Mouse (Mus musculus) megakaryocyte-erythroid progenitor cell, adult 5-6 weeks (primary cell): ENCODE data around the gene Gm5640. TPM values are rescaled to one million over a fixed set of nuclear protein-coding genes. Genes with fewer than 3 reads are reported as not detected.
"Not testable (repeated sequence)": the region's sequence is repeated elsewhere in the genome, so short reads cannot be mapped to it uniquely, and the experiment has no call there.

Source experiments
- ATAC-seq: replicated peaks from 2 replicates; pipeline ENCODE4 v1.8.0; 2016; ENCODE audit warnings: mild to moderate bottlenecking, inconsistent platforms; ENCODE audit not compliant: severe bottlenecking, poor library complexity, low FRiP score, low TSS enrichment
- total RNA-seq, 2 experiments: library from RNA; stranded (forward) in 1 of 2; stranded (reverse) in 1 of 2; fragments of 200-1000, 215-1000 nt in 1 of 2; fragments of >200 nt in 1 of 2; fragmentation: Nextera tagmentation in 1 of 2; gene quantifications; 2 replicates each; pipeline ENCODE4 v1.2.3; 2014 to 2017

Gene Gm5640
- total RNA-seq (2014; fragmentation: Nextera tagmentation) (not detected in 2 replicates), total RNA-seq (2017) (not detected in 2 replicates)

DNA sequence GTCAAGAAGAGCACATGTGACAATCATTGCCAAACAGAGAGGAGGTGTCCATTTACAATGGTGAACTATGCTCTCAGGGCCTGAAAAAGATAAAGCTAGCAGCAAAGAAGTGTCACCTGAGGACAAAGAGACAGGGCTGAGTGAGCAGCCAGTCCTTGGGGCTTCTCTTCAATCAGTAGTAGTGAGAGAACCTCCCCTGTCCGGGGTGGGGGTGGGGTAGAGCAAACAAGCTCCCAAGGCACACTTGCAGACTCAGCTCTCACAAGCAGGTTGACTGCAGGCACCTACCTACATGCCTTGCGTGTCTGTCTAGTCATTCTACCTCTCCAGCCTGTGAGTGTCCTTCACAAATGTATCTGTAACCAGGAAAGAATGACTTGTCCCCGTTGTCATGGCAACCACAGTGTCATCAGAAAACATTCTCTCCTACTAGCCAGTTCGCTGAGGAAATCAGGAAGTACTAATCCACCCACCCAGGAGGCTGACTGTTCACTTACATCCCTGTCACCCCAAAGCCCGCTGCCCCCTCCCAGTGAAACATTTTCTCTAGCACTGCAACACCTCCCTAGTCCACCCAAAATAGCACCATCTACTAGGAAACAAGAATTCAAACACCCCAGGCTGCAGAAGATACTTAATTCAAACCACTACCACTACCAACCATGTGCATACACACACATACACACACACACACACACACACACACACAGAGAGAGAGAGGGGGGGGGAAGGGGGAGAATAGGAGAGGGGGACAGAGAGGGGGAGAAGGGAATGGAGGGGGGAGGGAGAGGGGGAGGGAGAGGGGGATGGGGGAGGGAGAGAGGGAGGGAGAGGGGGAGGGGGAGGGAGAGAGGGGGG is at the start of gene Gm5640:
TSS of gene Gm5640 (minus strand) at position 170 of the 858 bp plus-strand sequence.
- not testable (repeated sequence) for ATAC-seq

DNA sequence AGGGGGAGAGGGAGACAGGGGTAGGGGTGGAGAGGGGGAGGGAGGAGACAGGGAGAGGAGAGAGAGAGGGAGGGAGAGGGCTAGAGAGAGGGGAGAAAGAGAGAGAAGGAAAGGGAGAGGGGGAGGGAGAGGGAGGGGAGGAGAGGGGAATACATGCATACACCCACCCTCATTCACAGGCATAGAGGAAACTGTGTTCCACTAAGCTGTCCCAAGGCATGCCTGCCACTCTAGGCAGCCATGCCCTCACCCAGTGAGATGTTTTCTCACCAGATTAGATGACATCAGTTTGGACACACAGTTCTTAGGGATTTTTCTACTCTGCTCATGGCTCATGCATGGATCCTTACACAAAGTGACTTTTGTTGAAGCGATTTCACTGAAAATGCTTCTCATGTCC is 958 bp upstream of the Gm5640 start:
- not testable (repeated sequence) for ATAC-seq

DNA sequence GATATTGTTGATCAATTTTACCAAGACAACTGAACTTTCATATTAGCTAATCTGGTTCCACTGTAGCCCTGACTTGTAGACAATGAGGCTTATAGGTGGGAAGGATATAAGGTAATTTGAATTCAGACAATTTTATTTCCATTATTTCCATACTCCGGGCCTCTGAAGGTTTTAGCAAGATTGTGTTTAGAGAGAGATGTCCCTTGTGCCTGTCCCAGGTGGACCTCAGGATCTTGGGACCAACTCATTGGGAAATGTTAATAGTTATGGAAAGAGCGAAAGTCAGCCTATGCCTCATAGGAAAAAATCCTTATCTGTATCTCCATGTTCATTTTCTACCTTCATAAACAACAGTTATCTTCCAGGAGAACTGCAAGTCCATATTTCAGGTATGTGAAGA is 53.1 kb downstream of the Gm5640 start, which contains the start of gene Olfr1325:
TSS of gene Olfr1325 (plus strand) at position 301 of the 400 bp plus-strand sequence.
- ATAC-seq = no peak

Other genes starting within 250 kb of the Gm5640 start
- gene G6pdx, start 216.4 kb downstream of the Gm5640 start, total RNA-seq (2014; fragmentation: Nextera tagmentation) = 68.0 and 77.7 TPM in 2 replicates
- 47.5 and 77.2 TPM in 2 replicates for gene G6pdx, start 216.4 kb downstream of the Gm5640 start, total RNA-seq (2017)
- not detected in 2 replicates for gene Gm6880, start 164.2 kb downstream of the Gm5640 start, total RNA-seq (2014; fragmentation: Nextera tagmentation)
- gene Gm6880, start 164.2 kb downstream of the Gm5640 start, total RNA-seq (2017) = not detected in 2 replicates
- gene Olfr1326-ps1, start 70.7 kb downstream of the Gm5640 start, total RNA-seq (2014; fragmentation: Nextera tagmentation) = not detected in 2 replicates
- not detected in 2 replicates for gene Olfr1326-ps1, start 70.7 kb downstream of the Gm5640 start, total RNA-seq (2017)
- not detected in 2 replicates for gene Olfr1325, start 53.0 kb downstream of the Gm5640 start, total RNA-seq (2014; fragmentation: Nextera tagmentation)
- gene Olfr1325, start 53.0 kb downstream of the Gm5640 start, total RNA-seq (2017) = not detected in 2 replicates
- not detected in 2 replicates for gene Gm6890, start 95.3 kb upstream of the Gm5640 start, total RNA-seq (2014; fragmentation: Nextera tagmentation)
- not detected in 2 replicates for gene Gm6890, start 95.3 kb upstream of the Gm5640 start, total RNA-seq (2017)
- not detected in 2 replicates for gene Gm5936, start 191.6 kb upstream of the Gm5640 start, total RNA-seq (2014; fragmentation: Nextera tagmentation)
- gene Gm5936, start 191.6 kb upstream of the Gm5640 start, total RNA-seq (2017) = not detected in 2 replicates